8 mouse cellular contexts compared by ENCODE assay signal in genomic region chr3:108186098-108187047, GRCm38 (mm10). TPM values are rescaled to one million over a fixed set of nuclear protein-coding genes. Genes with fewer than 3 reads are reported as not detected.
A peak's percentile ranks its signal among the peaks of the same experiment; 100 is the strongest.
DNase-seq lines count a peak whose midpoint lies in the region; ATAC-seq and TF ChIP-seq lines count a peak whose summit lies in the region.

Gene Amigo1, plus strand, starts transcription at chr3:108186335.

- 2% methylated on average over 42 of the region's 100 CpGs for WGBS in embryonic facial prominence, embryonic 14.5 days
- 2% methylated on average over 90 of the region's 100 CpGs for WGBS in heart, embryonic 13.5 days
- WGBS in lung, embryonic 14.5 days = 2% methylated on average over 68 of the region's 100 CpGs
- 1% methylated on average over 58 of the region's 100 CpGs for WGBS in neural tube, embryonic 15.5 days

- no peaks in the 10 kb centered on the region for H3K9me3 ChIP-seq in embryonic facial prominence, embryonic 14.5 days (ENCODE audit: control insufficient read depth, low read length)
- H3K9me3 ChIP-seq in heart, embryonic 13.5 days = no peaks in the 10 kb centered on the region
- H3K9me3 ChIP-seq in lung, embryonic 14.5 days (ENCODE audit: low read depth, low read length) = no peaks in the 10 kb centered on the region
- no peaks in the 10 kb centered on the region for H3K9me3 ChIP-seq in neural tube, embryonic 15.5 days (replicated peaks)

- H3K9ac ChIP-seq in embryonic facial prominence, embryonic 14.5 days (ENCODE audit: low read depth, low read length) = peak within 1 kb of the TSS; percentile 78
- peak within 1 kb of the TSS; percentile 88 for H3K9ac ChIP-seq in heart, embryonic 13.5 days
- H3K9ac ChIP-seq in lung, embryonic 14.5 days = peak within 1 kb of the TSS; percentile 59
- H3K9ac ChIP-seq in neural tube, embryonic 15.5 days (replicated peaks) = peak within 1 kb of the TSS; percentile 82

- no peak for TF ChIP-seq CTCF in lung, embryonic 14.5 days (IDR thresholded peaks at IDR 0.05; ENCODE audit: low read depth)

- peak within 1 kb of the TSS; percentile 90 for H3K4me2 ChIP-seq in embryonic facial prominence, embryonic 14.5 days (ENCODE audit: low read depth, low read length)
- H3K4me2 ChIP-seq in heart, embryonic 13.5 days = peak within 1 kb of the TSS; percentile 95
- H3K4me2 ChIP-seq in lung, embryonic 14.5 days = peak within 1 kb of the TSS; percentile 95
- peak within 1 kb of the TSS; percentile 85 for H3K4me2 ChIP-seq in neural tube, embryonic 15.5 days

- H3K4me1 ChIP-seq in embryonic facial prominence, embryonic 14.5 days (ENCODE audit: control insufficient read depth, insufficient read depth, low read length) = peaks cover 8% of the 10 kb centered on the region; the same call in 1 of the 2 replicates
- H3K4me1 ChIP-seq in heart, embryonic 13.5 days = peaks cover 24% of the 10 kb centered on the region
- H3K4me1 ChIP-seq in lung, embryonic 14.5 days (ENCODE audit: insufficient read depth) = peaks cover 2% of the 10 kb centered on the region; the same call in 1 of the 2 replicates
- H3K4me1 ChIP-seq in neural tube, embryonic 15.5 days = peaks cover 52% of the 10 kb centered on the region

- peak; percentile 62 for DNase-seq in cerebellum, adult 11-12 months
- DNase-seq in cerebellum, postnatal 4 days (ENCODE audit: low spot score in 2 of 2) = no peak
- peak; percentile 84 for DNase-seq in adrenal gland, adult 2 months
- peak; percentile 41 for DNase-seq in embryonic facial prominence, embryonic 14.5 days (ENCODE audit: low spot score)
- DNase-seq in kidney, postnatal 25 days = peak; percentile 65 to 79
- DNase-seq in lung, embryonic 14.5 days = peak; percentile 72

- peak; percentile 55 for ATAC-seq in embryonic facial prominence, embryonic 14.5 days (ENCODE audit: low read depth)
- ATAC-seq in heart, embryonic 13.5 days (ENCODE audit: extremely low read depth, insufficient number of reproducible peaks, low FRiP score, low TSS enrichment) = peak; percentile 38
- ATAC-seq in lung, embryonic 14.5 days (ENCODE audit: insufficient read depth) = peak; percentile 65
- peak; percentile 72 for ATAC-seq in neural tube, embryonic 15.5 days (ENCODE audit: low FRiP score)

- H3K4me3 ChIP-seq in embryonic facial prominence, embryonic 14.5 days (ENCODE audit: low read depth, low read length) = peak within 1 kb of the TSS; percentile 72
- peak within 1 kb of the TSS; percentile 80 for H3K4me3 ChIP-seq in heart, embryonic 13.5 days
- peak within 1 kb of the TSS; percentile 61 for H3K4me3 ChIP-seq in lung, embryonic 14.5 days (ENCODE audit: low read depth, low read length)
- peak within 1 kb of the TSS; percentile 76 for H3K4me3 ChIP-seq in neural tube, embryonic 15.5 days (replicated peaks)

- no peaks in the 10 kb centered on the region; the same call in 1 of the 2 replicates for H3K27me3 ChIP-seq in embryonic facial prominence, embryonic 14.5 days (replicated peaks; ENCODE audit: control insufficient read depth, insufficient read depth, low read length)
- H3K27me3 ChIP-seq in heart, embryonic 13.5 days (replicated peaks) = peaks cover 45% of the 10 kb centered on the region
- peaks cover 21% of the 10 kb centered on the region for H3K27me3 ChIP-seq in lung, embryonic 14.5 days (ENCODE audit: insufficient read depth, low read length)
- H3K27me3 ChIP-seq in neural tube, embryonic 15.5 days (replicated peaks) = peaks cover 3% of the 10 kb centered on the region; the same call in 1 of the 2 replicates

- no peaks in the 10 kb centered on the region for H3K36me3 ChIP-seq in embryonic facial prominence, embryonic 14.5 days (ENCODE audit: control insufficient read depth, insufficient read depth, low read length)
- no peaks in the 10 kb centered on the region for H3K36me3 ChIP-seq in heart, embryonic 13.5 days
- H3K36me3 ChIP-seq in lung, embryonic 14.5 days (ENCODE audit: insufficient read depth) = no peaks in the 10 kb centered on the region
- peaks cover 6% of the 10 kb centered on the region; the same call in 1 of the 2 replicates for H3K36me3 ChIP-seq in neural tube, embryonic 15.5 days

- no peak within 1 kb of the TSS for H3K27ac ChIP-seq in embryonic facial prominence, embryonic 14.5 days (replicated peaks; ENCODE audit: low read depth, low read length)
- H3K27ac ChIP-seq in heart, embryonic 13.5 days (replicated peaks) = no peak within 1 kb of the TSS
- no peak within 1 kb of the TSS for H3K27ac ChIP-seq in lung, embryonic 14.5 days (ENCODE audit: low read depth)
- H3K27ac ChIP-seq in neural tube, embryonic 15.5 days (replicated peaks) = peak within 1 kb of the TSS; percentile 75

RNA-seq across cellular contexts. Expression of gene Amigo1, which starts in this region (rescaled TPM):
- total RNA-seq in adrenal gland, adult 2 months (2021) = 10 to 100 TPM; 21.4 to 27.8 TPM
- polyA plus RNA-seq in adrenal gland, adult 2 months (2012; rRNA removed) = 57.6 and 62.3 TPM in 2 replicates
- 5.1 and 5.3 TPM in 2 replicates for polyA plus RNA-seq in embryonic facial prominence, embryonic 14.5 days (2014; fragmentation: Nextera tagmentation; extraction: Ambion mirVana)
- 2.6 and 2.8 TPM in 2 replicates for polyA plus RNA-seq in heart, embryonic 13.5 days (2015; fragmentation: Nextera tagmentation; extraction: Ambion mirVana)
- 2.1 TPM in 2 replicates for polyA plus RNA-seq in lung, embryonic 14.5 days (2014; fragmentation: Nextera tagmentation; extraction: Ambion mirVana)
- polyA plus RNA-seq in neural tube, embryonic 15.5 days (2015; fragmentation: Nextera tagmentation; extraction: Ambion mirVana) = 10.2 and 14.4 TPM in 2 replicates

Comparison
In these comparisons a context has a peak if more than half of its experiments do, and no peak if none do; other contexts are left out.
1. DNase-seq: peak in cerebellum, adult 11-12 months (single experiment), adrenal gland, adult 2 months (single experiment), embryonic facial prominence, embryonic 14.5 days (single experiment), kidney, postnatal 25 days (2 of 2) and lung, embryonic 14.5 days (single experiment); none in cerebellum, postnatal 4 days (0 of 2).
2. Peak in every context shown above with its lines, with median percentiles within 50 percentile points of each other: ATAC-seq, H3K4me2 ChIP-seq, H3K4me3 ChIP-seq and H3K9ac ChIP-seq.